Mouse (Mus musculus): Measurements from ENCODE around the gene Diras1. TPM values are rescaled to one million over a fixed set of nuclear protein-coding genes. Genes with fewer than 3 reads are reported as not detected.
"Not testable (repeated sequence)": the region's sequence is repeated elsewhere in the genome, so short reads cannot be mapped to it uniquely, and the experiment has no call there.

Gene Diras1
- polyA plus RNA-seq, 1 experiment = 0.06 TPM

DNA sequence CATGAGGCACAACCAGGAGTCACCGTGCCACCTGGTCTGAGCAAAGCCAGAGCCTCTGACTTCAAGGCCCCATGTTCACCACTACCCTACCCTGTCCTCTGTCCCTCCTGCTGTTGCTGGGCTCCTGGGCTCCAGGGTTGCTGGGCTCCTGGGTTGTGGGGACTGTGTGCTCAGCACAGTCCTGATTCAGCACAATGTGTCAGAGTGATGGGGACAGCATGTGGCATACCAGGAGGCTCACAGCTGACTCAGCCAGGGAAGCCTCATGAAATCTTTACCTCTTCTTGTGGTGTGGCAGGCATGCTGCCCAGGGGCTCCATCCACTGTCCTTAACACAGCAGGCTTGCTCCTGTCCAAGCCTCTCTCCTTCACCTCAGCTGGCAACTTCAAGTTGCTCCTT is 33.5 kb downstream of the Diras1 start:
- Histone ChIP-seq H3K27me3 (replicated peaks) (peaks cover 51% of the 10 kb centered on the region), H3K4me1 (peaks cover 42% of the 10 kb centered on the region), H3K4me3 (replicated peaks) (no peak overlapping the region), H3K36me3 (replicated peaks; ENCODE audit: low read length) (no peaks in the 10 kb centered on the region), H3K9me3 (0 out of 2 replicates have a peak, but pooled peaks cover 2% of the 10 kb centered on the region)
- TF ChIP-seq GATA1 (IDR thresholded peaks at IDR 0.05; ENCODE audit: borderline replicate concordance, low read length) (no peak), FLI1 (IDR thresholded peaks at IDR 0.05; ENCODE audit: low read length) (no peak)

- H3K36me3 ChIP-seq (replicated peaks; ENCODE audit: low read length) = no peaks in the 10 kb centered on the region
- H3K9me3 ChIP-seq = no peaks in the 10 kb centered on the region
- TF ChIP-seq GATA1 (IDR thresholded peaks at IDR 0.05; ENCODE audit: borderline replicate concordance, low read length) (no peak), FLI1 (IDR thresholded peaks at IDR 0.05; ENCODE audit: low read length) (no peak)
- peaks cover 51% of the 10 kb centered on the region for H3K4me1 ChIP-seq
- H3K4me3 ChIP-seq (replicated peaks) = no peak overlapping the region
- peaks cover 57% of the 10 kb centered on the region for H3K27me3 ChIP-seq (replicated peaks)
Observed at GRCm38 (mm10) chr10:80991007-80991406, 34.5 kb downstream of the Diras1 start.

- TF ChIP-seq FLI1 (IDR thresholded peaks at IDR 0.05; ENCODE audit: low read length) = no peak
- no peak for TF ChIP-seq GATA1 (IDR thresholded peaks at IDR 0.05; ENCODE audit: borderline replicate concordance, low read length)
- Histone ChIP-seq H3K27me3 (replicated peaks) (peaks cover 62% of the 10 kb centered on the region), H3K9me3 (no peaks in the 10 kb centered on the region), H3K4me3 (replicated peaks) (no peak overlapping the region), H3K4me1 (peaks cover 55% of the 10 kb centered on the region), H3K36me3 (replicated peaks; ENCODE audit: low read length) (no peaks in the 10 kb centered on the region)
Observed at GRCm38 (mm10) chr10:80990406-80990805, 35.1 kb downstream of the Diras1 start.

DNA sequence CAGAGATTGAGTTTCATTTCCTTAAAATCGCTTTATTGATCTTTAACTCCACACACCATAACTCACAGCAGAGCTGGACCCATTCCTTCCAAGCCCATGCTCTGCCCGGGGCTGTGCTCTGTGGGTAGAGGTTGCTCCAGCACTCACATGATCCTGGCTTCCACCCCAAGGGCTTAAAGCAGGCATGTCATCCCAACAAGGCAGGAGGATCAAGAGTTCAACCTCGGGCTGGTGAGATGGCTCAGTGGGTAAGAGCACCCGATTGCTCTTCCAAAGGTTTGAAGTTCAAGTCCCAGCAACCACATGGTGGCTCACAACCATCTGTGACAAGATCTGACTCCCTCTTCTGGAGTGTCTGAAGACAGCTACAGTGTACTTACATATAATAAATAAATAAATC is 35.6 kb downstream of the Diras1 start:
- H3K9me3 ChIP-seq; H3K36me3 ChIP-seq (replicated peaks; ENCODE audit: low read length); H3K4me3 ChIP-seq (replicated peaks): not testable (repeated sequence)
- peaks cover 66% of the 10 kb centered on the region for H3K27me3 ChIP-seq (replicated peaks)
- peaks cover 55% of the 10 kb centered on the region for H3K4me1 ChIP-seq

DNA sequence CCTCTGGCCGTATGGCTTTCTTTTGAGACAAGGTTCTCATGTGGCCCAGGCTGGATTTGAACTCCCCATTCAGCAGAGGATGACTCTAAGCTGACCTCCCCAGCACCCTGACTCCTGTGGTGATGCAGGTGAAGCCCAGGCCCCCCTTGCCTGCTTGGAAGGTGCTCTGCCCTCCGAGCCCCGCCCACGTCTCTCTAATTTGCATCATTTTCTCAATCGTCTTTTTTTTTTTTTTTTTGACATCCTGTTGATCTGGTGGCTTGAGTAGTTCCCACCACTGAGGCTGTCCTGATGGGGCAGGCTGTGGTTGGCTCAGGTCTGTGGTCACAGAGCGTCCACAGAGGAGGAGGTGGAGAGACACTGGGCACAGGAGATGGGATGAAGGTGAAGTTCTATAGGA is 36.0 kb downstream of the Diras1 start:
- Histone ChIP-seq H3K4me1 (peaks cover 51% of the 10 kb centered on the region), H3K9me3 (no peaks in the 10 kb centered on the region), H3K4me3 (replicated peaks) (no peak overlapping the region), H3K27me3 (replicated peaks) (peaks cover 65% of the 10 kb centered on the region), H3K36me3 (replicated peaks; ENCODE audit: low read length) (no peaks in the 10 kb centered on the region)
- TF ChIP-seq GATA1 (IDR thresholded peaks at IDR 0.05; ENCODE audit: borderline replicate concordance, low read length) (no peak), FLI1 (IDR thresholded peaks at IDR 0.05; ENCODE audit: low read length) (no peak)

GRCm38 (mm10) chr10:80987709-80988441 is 37.6 kb downstream of the Diras1 start:
- no peaks in the 10 kb centered on the region for H3K9me3 ChIP-seq
- peak overlapping the region; percentile 74 for H3K4me3 ChIP-seq (replicated peaks)
- H3K27me3 ChIP-seq (replicated peaks) = peaks cover 67% of the 10 kb centered on the region
- H3K4me1 ChIP-seq = peaks cover 50% of the 10 kb centered on the region
- no peak for TF ChIP-seq GATA1 (IDR thresholded peaks at IDR 0.05; ENCODE audit: borderline replicate concordance, low read length)
- TF ChIP-seq FLI1 (IDR thresholded peaks at IDR 0.05; ENCODE audit: low read length) = no peak
- H3K36me3 ChIP-seq (replicated peaks; ENCODE audit: low read length) = no peaks in the 10 kb centered on the region

DNA sequence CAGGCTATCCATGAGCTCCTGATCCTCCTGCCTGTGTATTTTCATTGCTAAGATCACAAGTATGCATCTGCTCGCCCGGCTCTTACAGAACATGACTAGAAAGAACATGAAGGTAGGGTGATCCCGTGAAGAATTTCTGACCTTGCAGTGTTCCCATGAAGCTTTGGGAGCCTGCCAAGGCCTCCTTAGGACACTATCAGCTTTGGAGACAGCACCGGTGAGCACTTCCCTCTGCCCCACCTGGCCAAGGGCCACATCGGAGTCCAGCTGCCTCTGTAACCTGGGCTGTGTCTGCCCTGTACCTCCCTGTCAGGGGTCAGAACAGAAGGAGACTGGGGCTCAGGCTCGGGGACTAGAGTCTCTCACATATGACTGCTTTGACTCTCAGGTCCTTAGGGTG is 38.7 kb downstream of the Diras1 start:
- H3K4me3 ChIP-seq (replicated peaks) = no peak overlapping the region
- H3K36me3 ChIP-seq (replicated peaks; ENCODE audit: low read length) = no peaks in the 10 kb centered on the region
- peaks cover 63% of the 10 kb centered on the region for H3K27me3 ChIP-seq (replicated peaks)
- no peaks in the 10 kb centered on the region for H3K9me3 ChIP-seq
- peaks cover 50% of the 10 kb centered on the region for H3K4me1 ChIP-seq
- no peak for TF ChIP-seq FLI1 (IDR thresholded peaks at IDR 0.05; ENCODE audit: low read length)
- TF ChIP-seq GATA1 (IDR thresholded peaks at IDR 0.05; ENCODE audit: borderline replicate concordance, low read length) = no peak

GRCm38 (mm10) chr10:80985970-80986701 is 39.3 kb downstream of the Diras1 start:
- Histone ChIP-seq H3K27me3 (replicated peaks) (peaks cover 68% of the 10 kb centered on the region), H3K4me1 (peaks cover 54% of the 10 kb centered on the region), H3K36me3 (replicated peaks; ENCODE audit: low read length) (no peaks in the 10 kb centered on the region), H3K4me3 (replicated peaks) (peak overlapping the region; percentile 91), H3K9me3 (no peaks in the 10 kb centered on the region)
- TF ChIP-seq GATA1 (IDR thresholded peaks at IDR 0.05; ENCODE audit: borderline replicate concordance, low read length) = no peak
- TF ChIP-seq FLI1 (IDR thresholded peaks at IDR 0.05; ENCODE audit: low read length) = no peak

GRCm38 (mm10) chr10:80985241-80985969 is 40.1 kb downstream of the Diras1 start:
- H3K27me3 ChIP-seq (replicated peaks) = peaks cover 69% of the 10 kb centered on the region
- peaks cover 54% of the 10 kb centered on the region for H3K4me1 ChIP-seq
- H3K9me3 ChIP-seq = no peaks in the 10 kb centered on the region
- H3K36me3 ChIP-seq (replicated peaks; ENCODE audit: low read length) = no peaks in the 10 kb centered on the region
- no peak for TF ChIP-seq FLI1 (IDR thresholded peaks at IDR 0.05; ENCODE audit: low read length)
- no peak for TF ChIP-seq GATA1 (IDR thresholded peaks at IDR 0.05; ENCODE audit: borderline replicate concordance, low read length)
- peak overlapping the region; percentile 91 for H3K4me3 ChIP-seq (replicated peaks)

- TF ChIP-seq FLI1 (IDR thresholded peaks at IDR 0.05; ENCODE audit: low read length) (no peak), GATA1 (IDR thresholded peaks at IDR 0.05; ENCODE audit: borderline replicate concordance, low read length) (no peak)
- H3K9me3 ChIP-seq = no peaks in the 10 kb centered on the region
- H3K27me3 ChIP-seq (replicated peaks) = peaks cover 61% of the 10 kb centered on the region
- H3K4me3 ChIP-seq (replicated peaks) = no peak overlapping the region
- H3K4me1 ChIP-seq = peaks cover 48% of the 10 kb centered on the region
- no peaks in the 10 kb centered on the region for H3K36me3 ChIP-seq (replicated peaks; ENCODE audit: low read length)
Observed at GRCm38 (mm10) chr10:80984223-80984622, 41.2 kb downstream of the Diras1 start.
